Mouse (Mus musculus): Measurements from ENCODE around the gene Bcr. TPM values are rescaled to one million over a fixed set of nuclear protein-coding genes. Genes with fewer than 3 reads are reported as not detected.

The Bcr gene
- polyA plus RNA-seq, 1 experiment from 2014 or later: 18.5 TPM

DNA sequence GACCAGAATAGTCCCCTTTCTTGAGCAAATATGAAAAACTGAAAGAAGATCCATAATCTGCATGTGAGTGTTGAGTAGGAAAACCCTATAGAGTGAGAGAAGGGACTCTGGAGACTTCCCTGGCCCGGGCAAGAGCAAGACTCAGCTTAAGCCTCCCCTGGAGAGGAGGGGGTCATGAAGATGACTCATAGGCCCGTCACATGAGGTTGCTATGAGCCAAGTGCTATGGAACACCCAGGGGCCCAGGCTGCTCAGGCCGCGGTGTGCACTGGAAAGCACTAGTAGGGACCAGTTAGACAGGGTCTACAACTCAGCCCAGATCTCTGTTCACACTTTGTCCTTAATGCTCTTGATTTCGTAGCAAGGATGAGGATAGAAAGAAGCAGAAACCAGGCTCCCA is 54.8 kb downstream of the Bcr start:
- Histone ChIP-seq H3K4me3 (ENCODE audit: low read length) (no peak overlapping the region), H3K27me3 (replicated peaks; ENCODE audit: control insufficient read depth, insufficient read depth, low read length) (no peaks in the 10 kb centered on the region), H3K9me3 (ENCODE audit: control insufficient read depth, low read length) (no peaks in the 10 kb centered on the region), H3K4me2 (ENCODE audit: low read depth, low read length) (no peak overlapping the region), H3K27ac (ENCODE audit: low read length) (no peak overlapping the region), H3K36me3 (ENCODE audit: control insufficient read depth, insufficient read depth, low read length) (no peaks in the 10 kb centered on the region), H3K4me1 (ENCODE audit: control insufficient read depth, insufficient read depth, low read length) (peaks cover 31% of the 10 kb centered on the region), H3K9ac (ENCODE audit: low read depth, low read length) (no peak overlapping the region)
- WGBS: 56% methylated on average over 5 of the region's 5 CpGs
- peak; percentile 45; the same call in 1 of the 2 replicates for ATAC-seq

GRCm38 (mm10) chr10:75116842-75117457 is 56.6 kb downstream of the Bcr start:
- ATAC-seq: peak; percentile 15; the same call in 1 of the 2 replicates
- 58% methylated on average over 7 of the region's 7 CpGs for WGBS
- Histone ChIP-seq H3K36me3 (ENCODE audit: control insufficient read depth, insufficient read depth, low read length) (no peaks in the 10 kb centered on the region), H3K9me3 (ENCODE audit: control insufficient read depth, low read length) (no peaks in the 10 kb centered on the region), H3K4me2 (ENCODE audit: low read depth, low read length) (no peak overlapping the region), H3K9ac (ENCODE audit: low read depth, low read length) (no peak overlapping the region), H3K27ac (ENCODE audit: low read length) (no peak overlapping the region), H3K4me1 (ENCODE audit: control insufficient read depth, insufficient read depth, low read length) (peaks cover 34% of the 10 kb centered on the region), H3K4me3 (ENCODE audit: low read length) (no peak overlapping the region), H3K27me3 (replicated peaks; ENCODE audit: control insufficient read depth, insufficient read depth, low read length) (no peaks in the 10 kb centered on the region)

- ATAC-seq: no peak
- no peak overlapping the region for H3K9ac ChIP-seq (ENCODE audit: low read depth, low read length)
- no peak overlapping the region for H3K27ac ChIP-seq (ENCODE audit: low read length)
- H3K36me3 ChIP-seq (ENCODE audit: control insufficient read depth, insufficient read depth, low read length): no peaks in the 10 kb centered on the region
- H3K4me1 ChIP-seq (ENCODE audit: control insufficient read depth, insufficient read depth, low read length): peaks cover 31% of the 10 kb centered on the region
- no peaks in the 10 kb centered on the region for H3K27me3 ChIP-seq (replicated peaks; ENCODE audit: control insufficient read depth, insufficient read depth, low read length)
- no peak overlapping the region for H3K4me2 ChIP-seq (ENCODE audit: low read depth, low read length)
- no peak overlapping the region for H3K4me3 ChIP-seq (ENCODE audit: low read length)
- WGBS: 82% methylated on average over 6 of the region's 6 CpGs
- no peaks in the 10 kb centered on the region for H3K9me3 ChIP-seq (ENCODE audit: control insufficient read depth, low read length)
These were observed 58.1 kb downstream of the Bcr start for GRCm38 (mm10) chr10:75118444-75118843.

DNA sequence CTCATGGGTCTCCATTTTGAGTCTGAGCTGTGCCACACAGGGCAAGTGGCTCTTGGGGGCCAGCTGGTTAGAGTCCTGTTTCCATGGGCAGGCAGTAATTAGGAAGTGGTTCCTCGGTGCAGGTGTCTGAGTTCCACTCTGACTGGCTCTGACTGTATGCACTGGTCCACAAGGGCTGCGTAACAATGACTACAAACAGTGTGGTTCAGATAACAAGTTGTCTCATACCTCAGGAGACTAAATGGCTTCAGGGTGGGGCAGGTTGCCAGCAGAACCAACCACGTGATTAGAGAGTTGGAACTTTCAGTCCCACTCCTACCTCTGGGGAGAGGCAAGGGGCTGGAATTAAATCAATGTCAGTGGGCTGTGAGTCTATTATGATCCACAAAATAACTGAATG is 59.0 kb downstream of the Bcr start:
- no peak overlapping the region for H3K9ac ChIP-seq (ENCODE audit: low read depth, low read length)
- no peaks in the 10 kb centered on the region for H3K27me3 ChIP-seq (replicated peaks; ENCODE audit: control insufficient read depth, insufficient read depth, low read length)
- peak; percentile 74 for ATAC-seq
- no peak overlapping the region for H3K4me3 ChIP-seq (ENCODE audit: low read length)
- H3K4me2 ChIP-seq (ENCODE audit: low read depth, low read length): no peak overlapping the region
- no peaks in the 10 kb centered on the region for H3K36me3 ChIP-seq (ENCODE audit: control insufficient read depth, insufficient read depth, low read length)
- WGBS: 55% methylated on average over 3 of the region's 3 CpGs
- peaks cover 31% of the 10 kb centered on the region for H3K4me1 ChIP-seq (ENCODE audit: control insufficient read depth, insufficient read depth, low read length)
- no peak overlapping the region for H3K27ac ChIP-seq (ENCODE audit: low read length)
- H3K9me3 ChIP-seq (ENCODE audit: control insufficient read depth, low read length): no peaks in the 10 kb centered on the region

GRCm38 (mm10) chr10:75120176-75120575 is 59.8 kb downstream of the Bcr start:
- ATAC-seq: no peak
- Histone ChIP-seq H3K9me3 (ENCODE audit: control insufficient read depth, low read length) (no peaks in the 10 kb centered on the region), H3K27ac (ENCODE audit: low read length) (no peak overlapping the region), H3K9ac (ENCODE audit: low read depth, low read length) (no peak overlapping the region), H3K4me3 (ENCODE audit: low read length) (no peak overlapping the region), H3K27me3 (replicated peaks; ENCODE audit: control insufficient read depth, insufficient read depth, low read length) (no peaks in the 10 kb centered on the region), H3K4me1 (ENCODE audit: control insufficient read depth, insufficient read depth, low read length) (peaks cover 28% of the 10 kb centered on the region), H3K4me2 (ENCODE audit: low read depth, low read length) (no peak overlapping the region), H3K36me3 (ENCODE audit: control insufficient read depth, insufficient read depth, low read length) (no peaks in the 10 kb centered on the region)
- 66% methylated on average over 5 of the region's 5 CpGs for WGBS

- Histone ChIP-seq H3K9me3 (ENCODE audit: control insufficient read depth, low read length) (no peaks in the 10 kb centered on the region), H3K4me2 (ENCODE audit: low read depth, low read length) (no peak overlapping the region), H3K27me3 (replicated peaks; ENCODE audit: control insufficient read depth, insufficient read depth, low read length) (no peaks in the 10 kb centered on the region), H3K36me3 (ENCODE audit: control insufficient read depth, insufficient read depth, low read length) (peaks cover 5% of the 10 kb centered on the region; the same call in 1 of the 2 replicates), H3K9ac (ENCODE audit: low read depth, low read length) (no peak overlapping the region), H3K4me1 (ENCODE audit: control insufficient read depth, insufficient read depth, low read length) (peaks cover 24% of the 10 kb centered on the region), H3K27ac (ENCODE audit: low read length) (no peak overlapping the region), H3K4me3 (ENCODE audit: low read length) (no peak overlapping the region)
- 67% methylated on average over 5 of the region's 5 CpGs for WGBS
- peak; percentile 27; the same call in 1 of the 2 replicates for ATAC-seq
These were observed 60.6 kb downstream of the Bcr start for GRCm38 (mm10) chr10:75121028-75121427.

DNA sequence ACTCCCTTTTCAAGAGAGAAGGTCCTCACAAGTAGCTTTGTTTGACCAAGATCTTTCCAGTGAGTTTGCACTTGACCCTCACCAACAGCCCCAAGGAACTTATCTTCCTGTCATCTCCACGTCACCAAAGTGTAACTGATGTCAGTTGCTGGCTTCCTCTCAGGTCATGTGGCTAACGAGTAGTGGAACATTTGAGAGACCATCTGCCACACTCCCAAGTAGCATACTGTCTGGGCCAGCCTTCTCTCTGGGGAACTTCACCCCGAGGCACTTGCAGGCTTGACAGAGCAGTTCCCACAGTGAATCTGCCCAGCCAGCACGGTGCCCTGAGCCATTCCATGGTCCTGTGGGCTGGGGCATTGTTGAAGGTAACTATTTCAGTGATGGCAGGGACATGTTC is 65.2 kb downstream of the Bcr start:
- H3K4me3 ChIP-seq (ENCODE audit: low read length): no peak overlapping the region
- H3K27me3 ChIP-seq (replicated peaks; ENCODE audit: control insufficient read depth, insufficient read depth, low read length): no peaks in the 10 kb centered on the region
- WGBS: 78% methylated on average over 4 of the region's 4 CpGs
- H3K4me1 ChIP-seq (ENCODE audit: control insufficient read depth, insufficient read depth, low read length): peaks cover 6% of the 10 kb centered on the region
- no peak overlapping the region for H3K9ac ChIP-seq (ENCODE audit: low read depth, low read length)
- H3K36me3 ChIP-seq (ENCODE audit: control insufficient read depth, insufficient read depth, low read length): peaks cover 5% of the 10 kb centered on the region; the same call in 1 of the 2 replicates
- no peaks in the 10 kb centered on the region for H3K9me3 ChIP-seq (ENCODE audit: control insufficient read depth, low read length)
- H3K27ac ChIP-seq (ENCODE audit: low read length): no peak overlapping the region
- no peak for ATAC-seq
- no peak overlapping the region for H3K4me2 ChIP-seq (ENCODE audit: low read depth, low read length)

DNA sequence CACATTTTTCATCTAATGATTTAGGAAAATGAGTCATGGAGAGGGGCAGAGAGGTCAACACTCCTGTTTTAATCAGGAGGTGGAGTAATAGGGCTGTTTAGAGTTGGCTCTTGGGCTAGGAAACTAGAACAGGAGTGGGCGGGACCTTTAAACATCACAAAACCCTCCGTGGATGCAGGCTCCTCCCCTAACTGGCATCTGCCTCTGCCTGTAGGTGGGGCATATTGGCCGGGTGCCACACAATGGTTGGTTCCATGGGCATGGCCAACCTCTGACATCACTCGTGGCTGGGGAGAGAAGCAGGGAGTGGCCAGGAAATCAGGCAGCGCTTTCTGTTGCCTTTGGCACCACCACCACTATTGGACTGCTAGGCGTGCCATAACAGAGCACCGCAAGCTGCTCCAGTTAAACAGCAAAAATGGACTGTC is 68.9 kb downstream of the Bcr start:
- Histone ChIP-seq H3K36me3 (ENCODE audit: control insufficient read depth, insufficient read depth, low read length) (peaks cover 22% of the 10 kb centered on the region), H3K4me1 (ENCODE audit: control insufficient read depth, insufficient read depth, low read length) (peaks cover 3% of the 10 kb centered on the region), H3K4me2 (ENCODE audit: low read depth, low read length) (no peak overlapping the region), H3K4me3 (ENCODE audit: low read length) (no peak overlapping the region), H3K27me3 (replicated peaks; ENCODE audit: control insufficient read depth, insufficient read depth, low read length) (no peaks in the 10 kb centered on the region), H3K9me3 (ENCODE audit: control insufficient read depth, low read length) (no peaks in the 10 kb centered on the region), H3K9ac (ENCODE audit: low read depth, low read length) (no peak overlapping the region), H3K27ac (ENCODE audit: low read length) (no peak overlapping the region)
- 80% methylated on average over 7 of the region's 7 CpGs for WGBS
- no peak for ATAC-seq

GRCm38 (mm10) chr10:75130372-75131046 is 70.1 kb downstream of the Bcr start:
- H3K36me3 ChIP-seq (ENCODE audit: control insufficient read depth, insufficient read depth, low read length): peaks cover 19% of the 10 kb centered on the region
- 85% methylated on average over 4 of the region's 4 CpGs for WGBS
- H3K9ac ChIP-seq (ENCODE audit: low read depth, low read length): peak overlapping the region; percentile 11; the same call in 1 of the 2 replicates
- no peaks in the 10 kb centered on the region for H3K9me3 ChIP-seq (ENCODE audit: control insufficient read depth, low read length)
- peak overlapping the region; percentile 32 for H3K4me2 ChIP-seq (ENCODE audit: low read depth, low read length)
- 0 out of 2 replicates have a peak overlapping the region, but pooled peaks have one; percentile 7 for H3K4me3 ChIP-seq (ENCODE audit: low read length)
- no peaks in the 10 kb centered on the region for H3K27me3 ChIP-seq (replicated peaks; ENCODE audit: control insufficient read depth, insufficient read depth, low read length)
- H3K4me1 ChIP-seq (ENCODE audit: control insufficient read depth, insufficient read depth, low read length): peaks cover 3% of the 10 kb centered on the region
- peak; percentile 88 for ATAC-seq
- peak overlapping the region; percentile 81 for H3K27ac ChIP-seq (ENCODE audit: low read length)
